Mouse (Mus musculus) cerebellum, adult 11 months (tissue): ENCODE data around the gene Hoxd12.

ENCODE experiments used
- DNase-seq: peaks from one replicate; pipeline ENCODE4 v3.0.0; 2022

The Hoxd12 gene

GRCm38 (mm10) chr2:74682796-74683195, 8.0 kb downstream of the Hoxd12 start:
- DNase-seq, result no peak

GRCm38 (mm10) chr2:74683471-74683951, 8.7 kb downstream of the Hoxd12 start:
- no peak for DNase-seq

DNA sequence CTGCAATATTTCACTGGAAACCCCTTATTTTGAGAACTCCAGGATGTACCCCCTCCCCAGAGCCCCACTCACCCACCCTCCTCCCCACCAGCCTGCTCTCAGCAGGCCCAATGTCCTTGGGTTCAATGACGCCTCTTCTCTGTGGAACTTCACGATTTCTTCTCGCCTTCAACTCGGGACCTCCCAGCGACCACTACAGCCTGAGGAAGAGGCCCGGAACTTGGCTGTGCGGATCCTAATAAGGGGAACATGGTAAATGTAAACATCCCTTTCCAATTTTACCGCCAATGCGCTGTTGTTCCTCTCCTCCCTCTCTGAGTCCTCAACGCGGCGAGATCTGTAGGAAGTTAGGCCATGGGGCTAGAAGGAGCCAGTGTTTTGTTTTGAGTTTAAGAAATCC, 9.3 kb downstream of the Hoxd12 start:
- DNase-seq, result no peak

- DNase-seq, result no peak
These were observed 10.3 kb downstream of the Hoxd12 start for GRCm38 (mm10) chr2:74685059-74685603.

DNA sequence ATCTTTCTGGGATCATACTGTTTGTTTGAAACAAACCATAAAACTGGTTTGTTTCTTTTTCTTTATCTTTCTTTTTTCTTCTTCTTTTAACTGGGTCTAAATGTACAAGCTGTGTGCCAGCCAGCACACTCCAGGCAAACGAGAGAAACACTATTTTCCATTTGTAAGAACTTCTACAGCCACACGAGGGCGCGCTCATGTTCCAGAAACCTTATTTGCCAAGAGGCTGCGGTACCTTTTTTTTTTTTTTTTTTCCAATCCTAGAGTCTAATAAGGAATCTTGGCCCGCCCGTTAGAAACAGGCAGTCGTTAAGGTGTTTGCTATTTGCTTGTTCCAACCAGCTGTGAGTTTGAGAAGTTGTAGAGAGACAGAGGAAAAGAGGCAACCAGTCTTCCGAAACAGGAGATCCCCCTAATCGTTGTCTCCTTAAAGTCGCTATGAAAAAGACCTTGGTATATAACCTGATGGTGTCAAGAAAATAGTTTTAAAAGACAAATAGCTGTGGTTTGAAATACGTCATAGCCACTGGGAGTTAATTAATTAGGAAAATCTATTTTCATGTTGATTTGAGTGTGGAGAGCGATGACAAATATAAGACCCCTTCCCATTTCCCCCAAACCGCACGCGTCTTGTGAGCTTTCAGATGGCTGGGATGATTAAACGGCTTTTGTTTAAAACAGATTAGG, 11.6 kb downstream of the Hoxd12 start:
- no peak for DNase-seq

DNA sequence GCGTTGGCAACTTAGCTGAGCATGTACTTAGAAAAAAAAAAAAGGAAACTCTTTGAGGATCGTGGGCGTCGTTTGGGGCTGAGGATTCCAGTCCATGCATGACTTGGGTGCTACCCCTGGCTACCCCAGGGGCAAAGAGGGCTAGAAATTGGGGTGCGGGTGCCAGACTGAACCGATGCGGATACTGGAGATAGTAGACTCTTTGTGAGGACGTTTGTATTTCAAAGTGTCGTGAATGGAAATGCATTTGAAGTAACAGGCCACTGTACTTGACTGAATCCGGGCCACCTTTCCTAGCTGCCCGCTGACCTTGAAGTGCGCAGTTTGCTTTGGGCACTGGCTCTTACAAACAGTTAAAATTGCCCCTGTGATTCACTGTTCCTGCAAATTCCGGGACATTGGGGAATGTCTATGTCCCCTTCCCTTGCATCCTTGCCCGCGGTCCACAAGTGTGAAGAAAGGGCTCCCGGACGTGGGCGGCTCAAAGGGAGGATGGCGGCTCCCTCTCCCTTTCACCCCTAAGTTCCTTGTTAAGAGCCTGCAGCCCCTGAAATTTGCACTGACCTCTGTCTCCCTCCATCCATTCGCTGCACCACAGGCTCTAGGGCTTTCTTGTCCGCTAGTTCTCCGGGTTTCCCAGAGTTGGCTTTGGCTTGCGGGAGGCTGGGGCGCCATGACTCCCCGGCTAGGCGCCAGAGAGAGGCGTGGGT, 12.3 kb downstream of the Hoxd12 start:
- DNase-seq, result no peak

GRCm38 (mm10) chr2:74687698-74688555, 13.1 kb downstream of the Hoxd12 start:
- DNase-seq, result no peak

GRCm38 (mm10) chr2:74688795-74689573, 14.2 kb downstream of the Hoxd12 start:
- no peak for DNase-seq

DNA sequence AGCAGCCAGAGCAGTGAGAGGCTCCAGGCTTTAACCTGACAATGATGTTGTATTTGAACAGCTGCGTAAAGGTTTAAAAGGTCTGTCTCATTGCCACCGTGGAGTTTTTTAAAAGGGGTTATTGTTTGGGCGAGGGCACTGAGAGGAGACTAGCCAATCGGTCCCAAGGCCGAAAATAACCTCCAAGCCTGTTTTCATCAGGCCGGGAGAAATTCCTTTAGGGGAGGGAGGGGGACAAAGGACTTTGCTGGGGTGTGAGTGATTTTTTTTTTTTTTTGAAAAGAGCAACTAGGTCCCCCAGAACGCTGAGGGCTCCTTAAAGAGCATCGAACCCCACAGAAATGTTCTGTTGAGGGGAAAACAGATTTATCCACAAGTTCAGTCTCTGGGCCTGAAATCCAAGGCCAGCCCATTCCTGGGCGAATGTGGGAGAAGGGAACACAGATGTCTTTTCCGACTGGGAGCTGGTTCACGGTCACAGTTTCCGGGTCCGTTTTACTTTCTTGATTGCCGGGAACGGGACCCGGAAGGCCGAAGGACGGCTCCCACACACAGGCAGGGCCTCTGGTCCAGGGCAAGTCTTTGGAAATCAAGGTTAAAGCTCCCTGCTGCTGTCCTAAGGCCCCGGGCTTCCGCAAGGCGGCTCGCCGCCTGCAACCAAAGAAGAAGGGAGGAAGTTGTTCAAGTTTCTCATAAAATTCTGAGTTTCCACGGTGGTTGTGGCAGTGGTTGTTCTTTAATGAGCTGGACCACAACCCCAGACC, 14.9 kb downstream of the Hoxd12 start:
- no peak for DNase-seq

DNA sequence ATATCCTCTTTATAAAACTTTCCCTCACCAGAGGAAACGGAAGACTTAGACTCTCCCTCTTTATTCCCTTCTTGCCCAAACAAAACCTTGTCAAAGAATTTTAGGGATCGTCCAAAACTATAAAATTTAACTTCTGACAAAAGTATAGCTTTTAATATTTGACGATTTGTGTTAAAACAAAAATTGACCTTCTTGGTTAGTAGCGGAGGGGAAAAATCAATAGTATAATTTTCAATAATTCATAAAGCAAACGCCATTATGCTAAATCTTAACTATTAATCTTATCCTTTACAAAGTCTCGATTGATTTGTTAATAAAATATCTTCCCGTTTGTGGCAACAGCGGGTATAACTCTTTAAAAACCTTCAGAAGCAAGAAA, 15.5 kb downstream of the Hoxd12 start:
- DNase-seq, result no peak

- DNase-seq, result no peak
These were observed 16.5 kb downstream of the Hoxd12 start, which contains the start of gene Hoxd10 for GRCm38 (mm10) chr2:74691022-74691951. Gene Hoxd10 (plus strand): TSS chr2:74691924.

GRCm38 (mm10) chr2:74691995-74692807, 17.4 kb downstream of the Hoxd12 start:
- DNase-seq, result no peak

DNA sequence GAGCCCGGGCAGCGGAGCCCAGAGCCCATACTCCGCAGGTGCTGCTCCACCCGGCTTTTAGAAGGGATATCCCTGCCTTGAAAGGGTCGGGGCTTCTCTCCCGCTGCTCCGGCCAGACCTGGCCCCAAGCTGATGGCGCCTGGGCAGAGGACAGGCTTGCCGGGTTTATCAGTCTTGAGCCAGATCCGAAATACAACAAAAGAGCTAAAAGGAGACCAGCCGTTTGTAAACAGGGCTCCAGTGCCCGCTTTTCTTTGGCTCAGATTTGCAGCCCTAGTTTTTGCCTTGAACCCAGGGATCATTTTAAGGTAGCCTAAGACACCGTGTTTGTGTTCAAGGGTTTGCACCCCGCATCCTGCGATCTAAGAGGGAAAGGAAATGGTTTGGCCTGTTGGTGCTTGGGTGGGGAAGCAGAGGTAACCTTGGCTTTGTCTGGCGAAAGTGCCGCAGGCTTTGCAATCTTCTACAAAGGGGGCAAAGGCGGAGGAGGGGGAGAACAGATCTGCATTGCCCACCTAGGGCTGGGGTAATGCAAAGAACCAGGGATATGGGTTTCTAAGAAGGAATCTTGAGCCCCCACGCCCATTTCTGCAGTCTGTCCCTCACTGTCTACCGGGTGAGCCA, 18.1 kb downstream of the Hoxd12 start:
- no peak for DNase-seq

GRCm38 (mm10) chr2:74693432-74693827, 18.6 kb downstream of the Hoxd12 start:
- no peak for DNase-seq

DNA sequence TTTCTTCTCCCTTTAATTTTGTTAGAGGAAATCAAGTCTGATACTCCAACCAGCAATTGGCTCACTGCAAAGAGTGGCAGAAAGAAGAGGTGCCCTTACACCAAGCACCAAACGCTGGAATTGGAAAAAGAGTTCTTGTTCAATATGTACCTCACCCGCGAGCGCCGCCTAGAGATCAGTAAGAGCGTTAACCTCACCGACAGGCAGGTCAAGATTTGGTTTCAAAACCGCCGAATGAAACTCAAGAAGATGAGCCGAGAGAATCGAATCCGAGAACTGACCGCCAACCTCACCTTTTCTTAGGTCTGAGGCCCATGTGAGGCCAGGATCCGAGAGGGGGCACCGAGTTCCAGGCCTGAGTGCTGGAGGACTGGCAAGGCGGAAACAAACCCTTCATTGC, 19.3 kb downstream of the Hoxd12 start:
- no peak for DNase-seq

GRCm38 (mm10) chr2:74695383-74695782, 20.6 kb downstream of the Hoxd12 start:
- DNase-seq, result no peak

- DNase-seq, result no peak
These were observed 21.1 kb downstream of the Hoxd12 start for GRCm38 (mm10) chr2:74695813-74696430.
